Mouse (Mus musculus): ENCODE data around the gene 1700122O11Rik. TPM values are rescaled to one million over a fixed set of nuclear protein-coding genes. Genes with fewer than 3 reads are reported as not detected.

The 1700122O11Rik gene
- polyA plus RNA-seq, 1 experiment, result not detected

DNA sequence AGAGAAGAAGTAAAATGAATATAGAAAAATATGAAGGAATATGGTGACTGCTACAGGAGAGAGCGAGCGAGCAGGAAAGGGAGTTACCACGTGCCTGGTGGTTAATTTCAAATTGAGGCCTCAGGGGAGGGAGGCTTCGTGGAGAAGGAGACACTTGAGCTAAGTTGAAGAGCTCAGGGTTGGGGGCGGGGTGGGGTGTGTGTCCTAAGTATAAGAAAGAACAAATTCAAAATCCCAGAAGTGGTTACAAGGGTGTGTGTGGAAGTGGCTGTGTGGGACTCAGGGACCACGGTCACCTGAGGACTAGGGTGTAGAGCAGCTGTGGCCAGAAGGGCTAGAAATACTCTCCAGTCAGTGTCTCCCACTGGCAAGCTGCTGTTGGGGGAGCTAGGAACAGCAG is 38.7 kb downstream of the 1700122O11Rik start:
- H3K4me3 ChIP-seq (ENCODE audit: insufficient read depth, low read depth, low read length), result no peak overlapping the region
- 86% methylated on average over 6 of the region's 6 CpGs for WGBS
- peaks cover 3% of the 10 kb centered on the region; the same call in 1 of the 2 replicates for H3K4me1 ChIP-seq (ENCODE audit: control insufficient read depth, insufficient read depth, low read length)
- no peak for TF ChIP-seq POLR2A (IDR thresholded peaks at IDR 0.05; ENCODE audit: insufficient read depth, low read depth, low read length)
- no peak for TF ChIP-seq CTCF (IDR thresholded peaks at IDR 0.05; ENCODE audit: insufficient read depth, low read depth, low read length)
- H3K27ac ChIP-seq (ENCODE audit: insufficient read depth, low read depth, low read length), result no peak overlapping the region

DNA sequence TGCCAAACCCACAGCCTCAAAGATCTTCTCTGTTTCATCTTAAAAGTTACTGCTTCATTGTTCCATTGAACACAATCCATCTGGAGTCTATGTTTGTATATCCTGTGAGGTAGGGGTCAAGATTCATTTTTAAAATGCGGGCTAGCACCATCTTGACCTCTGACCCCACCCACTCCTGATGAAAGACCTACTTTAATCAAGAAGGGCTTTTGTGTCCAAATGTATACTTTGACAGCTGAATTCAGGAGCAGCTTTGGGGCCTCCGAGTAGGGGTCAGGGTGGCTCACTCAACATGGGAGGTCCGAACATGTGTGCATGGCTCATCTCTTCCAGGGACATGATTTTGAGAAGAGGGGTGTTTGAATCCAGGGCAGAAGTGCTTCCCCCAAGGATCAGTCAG is 40.3 kb downstream of the 1700122O11Rik start:
- Histone ChIP-seq H3K27ac (ENCODE audit: insufficient read depth, low read depth, low read length) (no peak overlapping the region), H3K4me3 (ENCODE audit: insufficient read depth, low read depth, low read length) (no peak overlapping the region), H3K4me1 (ENCODE audit: control insufficient read depth, insufficient read depth, low read length) (peaks cover 3% of the 10 kb centered on the region; the same call in 1 of the 2 replicates)
- WGBS, result 69% methylated on average over 3 of the region's 3 CpGs
- TF ChIP-seq POLR2A (IDR thresholded peaks at IDR 0.05; ENCODE audit: insufficient read depth, low read depth, low read length) (no peak), CTCF (IDR thresholded peaks at IDR 0.05; ENCODE audit: insufficient read depth, low read depth, low read length) (no peak)

DNA sequence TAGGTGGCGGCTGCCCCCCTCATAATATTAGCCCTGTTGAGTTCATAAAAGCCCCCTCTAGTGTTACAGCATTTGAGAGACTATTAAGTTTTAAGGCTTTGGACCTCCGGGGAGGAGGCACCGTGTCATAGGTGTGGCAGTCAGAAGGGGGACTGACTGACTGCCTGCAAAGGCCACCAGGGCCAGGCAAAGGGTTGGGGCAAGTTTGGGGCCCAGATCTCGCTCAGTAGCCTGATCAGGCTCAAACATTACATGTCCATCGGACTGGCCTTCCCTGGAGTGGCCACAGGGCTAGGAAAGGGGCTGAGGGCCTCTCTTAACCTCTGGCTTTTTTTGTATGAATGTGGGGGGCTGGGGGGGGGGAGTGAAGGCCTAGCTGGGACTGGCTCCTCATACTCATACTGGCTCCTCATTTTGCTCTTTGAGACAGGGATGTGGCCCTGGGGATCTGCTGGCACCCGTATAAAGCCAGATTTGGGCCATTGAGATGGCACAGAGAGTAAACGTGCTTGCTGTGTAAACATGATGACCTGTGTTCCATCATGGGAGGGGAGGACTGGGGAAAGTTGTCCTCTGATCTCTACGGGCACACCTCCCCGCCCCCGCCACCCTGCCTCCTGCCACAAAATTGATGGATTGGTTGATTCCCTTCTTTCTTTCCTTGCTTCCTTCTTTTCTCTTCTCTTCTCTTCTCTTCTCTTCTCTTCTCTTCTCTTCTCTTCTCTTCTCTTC is 47.5 kb downstream of the 1700122O11Rik start:
- TF ChIP-seq POLR2A (IDR thresholded peaks at IDR 0.05; ENCODE audit: insufficient read depth, low read depth, low read length) (no peak), CTCF (IDR thresholded peaks at IDR 0.05; ENCODE audit: insufficient read depth, low read depth, low read length) (no peak)
- 87% methylated on average over 10 of the region's 10 CpGs for WGBS
- H3K4me1 ChIP-seq (ENCODE audit: control insufficient read depth, insufficient read depth, low read length), result peaks cover 6% of the 10 kb centered on the region; the same call in 1 of the 2 replicates
- no peak overlapping the region for H3K27ac ChIP-seq (ENCODE audit: insufficient read depth, low read depth, low read length)
- H3K4me3 ChIP-seq (ENCODE audit: insufficient read depth, low read depth, low read length), result no peak overlapping the region

DNA sequence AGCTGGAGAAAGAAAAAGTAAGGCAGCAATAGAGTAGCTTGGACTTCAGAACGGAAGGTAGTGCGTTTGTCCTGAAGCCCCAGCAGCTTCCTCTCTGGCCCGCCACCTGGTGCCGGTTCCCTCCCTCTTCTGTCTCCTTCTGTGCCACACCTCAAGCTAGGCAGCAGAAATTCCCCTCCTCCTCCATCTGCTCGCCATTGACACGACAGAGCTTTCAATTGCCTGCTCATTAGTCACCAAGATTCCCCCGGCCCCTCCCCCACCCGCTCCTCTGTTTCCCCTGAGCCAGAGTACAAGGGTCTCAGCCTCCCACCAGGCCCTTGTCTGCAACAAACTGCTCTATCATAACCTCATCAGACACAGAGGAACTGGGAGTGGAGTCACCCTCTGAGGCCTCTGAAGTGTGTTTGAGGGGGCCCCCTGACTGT is 48.1 kb downstream of the 1700122O11Rik start:
- TF ChIP-seq POLR2A (IDR thresholded peaks at IDR 0.05; ENCODE audit: insufficient read depth, low read depth, low read length) (no peak), CTCF (IDR thresholded peaks at IDR 0.05; ENCODE audit: insufficient read depth, low read depth, low read length) (no peak)
- Histone ChIP-seq H3K27ac (ENCODE audit: insufficient read depth, low read depth, low read length) (no peak overlapping the region), H3K4me1 (ENCODE audit: control insufficient read depth, insufficient read depth, low read length) (peaks cover 6% of the 10 kb centered on the region; the same call in 1 of the 2 replicates), H3K4me3 (ENCODE audit: insufficient read depth, low read depth, low read length) (no peak overlapping the region)
- 44% methylated on average over 8 of the region's 8 CpGs for WGBS

DNA sequence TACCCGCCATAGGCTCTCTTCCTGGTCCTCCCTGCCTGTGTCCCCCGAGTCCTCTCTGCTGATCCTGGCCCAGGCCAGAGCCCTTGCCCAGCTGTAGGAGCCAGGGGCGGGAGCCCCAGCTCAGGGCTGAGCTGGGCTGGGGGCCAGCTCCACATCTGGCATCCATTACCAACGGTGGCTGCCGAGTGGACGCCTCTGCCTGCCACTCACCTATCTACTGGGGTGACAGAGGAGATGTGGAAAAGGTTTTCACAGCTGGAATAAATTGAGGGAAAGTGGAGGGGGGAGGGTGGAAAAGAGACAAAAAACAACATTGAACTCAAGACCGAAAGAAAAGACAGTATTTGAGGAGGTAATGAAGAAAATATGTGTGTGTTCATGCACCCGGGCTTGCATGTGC is 49.3 kb downstream of the 1700122O11Rik start:
- H3K4me1 ChIP-seq (ENCODE audit: control insufficient read depth, insufficient read depth, low read length), result peaks cover 6% of the 10 kb centered on the region; the same call in 1 of the 2 replicates
- H3K4me3 ChIP-seq (ENCODE audit: insufficient read depth, low read depth, low read length), result no peak overlapping the region
- no peak overlapping the region for H3K27ac ChIP-seq (ENCODE audit: insufficient read depth, low read depth, low read length)
- no peak for TF ChIP-seq POLR2A (IDR thresholded peaks at IDR 0.05; ENCODE audit: insufficient read depth, low read depth, low read length)
- no peak for TF ChIP-seq CTCF (IDR thresholded peaks at IDR 0.05; ENCODE audit: insufficient read depth, low read depth, low read length)
- WGBS, result 76% methylated on average over 8 of the region's 8 CpGs

DNA sequence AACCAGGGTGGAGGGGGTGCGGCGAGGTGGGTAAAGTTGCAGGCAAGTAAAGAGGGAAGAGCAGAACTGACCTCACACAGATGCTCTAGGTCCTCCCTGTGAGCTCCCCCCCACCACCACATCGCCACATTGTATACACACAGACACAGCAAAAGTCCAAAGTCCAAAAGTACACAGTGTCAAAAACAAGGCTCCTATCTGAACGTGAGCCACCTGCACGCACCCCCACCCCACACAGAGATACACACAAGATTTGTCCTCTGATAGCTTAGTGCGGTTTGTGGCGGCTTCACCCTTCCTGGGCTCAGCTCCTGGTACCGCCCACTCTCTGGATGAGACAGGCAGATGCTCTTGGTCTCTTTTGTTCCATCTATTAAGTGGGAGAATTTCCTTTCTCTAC is 50.0 kb downstream of the 1700122O11Rik start:
- H3K4me3 ChIP-seq (ENCODE audit: insufficient read depth, low read depth, low read length), result no peak overlapping the region
- TF ChIP-seq CTCF (IDR thresholded peaks at IDR 0.05; ENCODE audit: insufficient read depth, low read depth, low read length), result no peak
- TF ChIP-seq POLR2A (IDR thresholded peaks at IDR 0.05; ENCODE audit: insufficient read depth, low read depth, low read length), result no peak
- WGBS, result 90% methylated on average over 8 of the region's 8 CpGs
- H3K27ac ChIP-seq (ENCODE audit: insufficient read depth, low read depth, low read length), result no peak overlapping the region
- peaks cover 6% of the 10 kb centered on the region; the same call in 1 of the 2 replicates for H3K4me1 ChIP-seq (ENCODE audit: control insufficient read depth, insufficient read depth, low read length)

Other genes with a start within 250 kb of the 1700122O11Rik start
- gene Mdfi, start 203.6 kb downstream of the 1700122O11Rik start, polyA plus RNA-seq (2012; ENCODE audit: insufficient read depth, insufficient read length, low replicate concordance, missing spikeins), result not detected in 2 replicates
- gene Foxp4, start 113.6 kb downstream of the 1700122O11Rik start, polyA plus RNA-seq (2012; ENCODE audit: insufficient read depth, insufficient read length, low replicate concordance, missing spikeins), result not detected in 2 replicates
- gene 1700067P10Rik, start 51.0 kb upstream of the 1700122O11Rik start, polyA plus RNA-seq (2012; ENCODE audit: insufficient read depth, insufficient read length, low replicate concordance, missing spikeins), result not detected in 2 replicates
- not detected in 2 replicates for gene 9830107B12Rik, start 108.0 kb upstream of the 1700122O11Rik start, polyA plus RNA-seq (2012; ENCODE audit: insufficient read depth, insufficient read length, low replicate concordance, missing spikeins)
- not detected in 2 replicates for gene A530064D06Rik, start 129.0 kb upstream of the 1700122O11Rik start, polyA plus RNA-seq (2012; ENCODE audit: insufficient read depth, insufficient read length, low replicate concordance, missing spikeins)
- gene Trem1, start 194.5 kb upstream of the 1700122O11Rik start, polyA plus RNA-seq (2012; ENCODE audit: insufficient read depth, insufficient read length, low replicate concordance, missing spikeins), result not detected in 2 replicates
- gene Trem3, start 209.5 kb upstream of the 1700122O11Rik start, polyA plus RNA-seq (2012; ENCODE audit: insufficient read depth, insufficient read length, low replicate concordance, missing spikeins), result not detected in 2 replicates
- gene Treml4, start 226.0 kb upstream of the 1700122O11Rik start, polyA plus RNA-seq (2012; ENCODE audit: insufficient read depth, insufficient read length, low replicate concordance, missing spikeins), result not detected in 2 replicates

Measured in olfactory bulb, adult 2 months (tissue).